Mouse (Mus musculus) forebrain, embryonic 11.5 days (tissue): ENCODE results near the gene Rsrc1. TPM values are rescaled to one million over a fixed set of nuclear protein-coding genes. Genes with fewer than 3 reads are reported as not detected.

ENCODE experiments used
- ATAC-seq: fragments of 200-750 bp; cut with Nextera tagmentation; replicated peaks from 2 replicates; pipeline ENCODE4 v1.8.0; 2017; ENCODE audit warnings: moderate TSS enrichment; ENCODE audit not compliant: low FRiP score
- DNase-seq: peaks from one replicate; pipeline ENCODE4 v3.0.0-alpha.2; 2017; ENCODE audit warnings: low spot score
- H3K27ac ChIP-seq: fragments of 300-500 bp; sonication (generic); 2 replicates; pipeline ENCODE4 v1.5.1; 2014; ENCODE audit warnings: low read depth, low read length
- H3K27me3 ChIP-seq: fragments of 300-500 bp; sonication (generic); 2 replicates; pipeline ENCODE4 v1.6.1; 2014; ENCODE audit warnings: mild to moderate bottlenecking, low read length, mixed read lengths; ENCODE audit not compliant: control insufficient read depth, insufficient read depth
- H3K36me3 ChIP-seq: fragments of 300-500 bp; sonication (generic); 2 replicates; pipeline ENCODE4 v1.6.1; 2014; ENCODE audit warnings: mild to moderate bottlenecking, low read length, moderate library complexity, mixed read lengths; ENCODE audit not compliant: control insufficient read depth, insufficient read depth
- H3K4me1 ChIP-seq: fragments of 300-500 bp; sonication (generic); replicated peaks from 2 replicates; pipeline ENCODE4 v1.6.1; 2014; ENCODE audit warnings: low read length, mixed read lengths; ENCODE audit not compliant: control insufficient read depth, insufficient read depth
- H3K4me2 ChIP-seq: fragments of 300-500 bp; sonication (generic); 2 replicates; pipeline ENCODE4 v1.6.1; 2014; ENCODE audit warnings: low read depth, mild to moderate bottlenecking, low read length, moderate library complexity, mixed read lengths; ENCODE audit not compliant: severe bottlenecking
- H3K4me3 ChIP-seq: fragments of 300-500 bp; sonication (generic); 2 replicates; pipeline ENCODE4 v1.5.1; 2014; ENCODE audit warnings: low read depth, low read length
- H3K9ac ChIP-seq: fragments of 300-500 bp; sonication (generic); 2 replicates; pipeline ENCODE4 v1.6.1; 2014; ENCODE audit warnings: low read length
- H3K9me3 ChIP-seq: fragments of 300-500 bp; sonication (generic); 2 replicates; pipeline ENCODE4 v1.6.1; 2016; ENCODE audit warnings: low read length, mixed read lengths; ENCODE audit not compliant: control insufficient read depth
- WGBS: fragments of 180-500 bp; shearing (Covaris S2); extraction: QIAGEN DNeasy Blood & Tissue Kit; methylation state at CpG from one replicate; pipeline ENCODE4 v1.1.7; 2014; 5-methylcytosine and 5-hydroxymethylcytosine counted together
- polyA plus RNA-seq: library from polyadenylated mRNA; unstranded; fragments of >200 nt; fragmentation: Nextera tagmentation; extraction: Ambion mirVana; gene quantifications from 2 replicates; pipeline ENCODE4 v1.2.1, GENCODE M21; 2014

The Rsrc1 gene
- polyA plus RNA-seq, 1 experiment from 2014 or later: 44.6 TPM

DNA sequence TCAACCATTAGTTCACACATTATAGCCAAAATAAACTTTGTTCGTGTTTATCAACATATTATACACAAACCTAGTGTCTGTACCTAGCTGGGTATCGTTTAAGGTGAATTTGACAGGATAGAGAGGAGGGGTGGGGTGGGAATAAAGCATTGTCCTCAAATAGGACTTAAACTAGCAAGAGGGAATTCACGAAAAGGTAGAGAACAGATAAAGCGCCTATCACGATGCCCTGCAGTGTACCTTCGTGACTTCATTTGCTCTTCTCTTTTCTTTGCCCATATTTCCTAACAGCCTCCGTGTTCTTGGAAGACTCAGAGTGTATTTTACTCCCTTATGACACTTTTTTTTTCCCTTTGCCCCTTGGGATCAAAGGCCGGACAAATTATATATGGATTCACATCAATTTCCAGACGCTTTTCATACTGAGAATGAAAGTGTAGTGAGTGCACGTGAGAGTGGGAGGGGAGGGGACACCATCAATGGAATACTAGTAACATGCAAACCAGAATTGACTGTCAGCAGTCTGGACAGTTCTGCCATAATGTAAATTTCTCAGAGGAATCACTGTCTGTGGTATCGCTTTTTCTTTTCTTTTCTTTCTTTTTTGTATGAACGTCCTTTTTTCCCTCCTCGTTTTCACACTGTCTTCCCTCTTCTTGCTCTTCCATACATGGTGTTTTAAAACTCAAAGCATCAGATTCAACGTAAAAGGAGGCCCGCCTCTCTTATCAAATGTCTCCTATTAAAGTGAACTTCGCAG lies 8.8 kb upstream of the Rsrc1 start:
- Histone ChIP-seq H3K27me3 (peaks cover 75% of the 10 kb centered on the region), H3K27ac (no peak overlapping the region), H3K4me1 (peaks cover 13% of the 10 kb centered on the region; the same call in 1 of the 2 replicates), H3K4me3 (no peak overlapping the region), H3K36me3 (no peaks in the 10 kb centered on the region), H3K4me2 (no peak overlapping the region), H3K9me3 (no peaks in the 10 kb centered on the region), H3K9ac (no peak overlapping the region)
- DNase-seq (no peak), ATAC-seq (no peak)
- WGBS: 3% methylated on average over 16 of the region's 16 CpGs

DNA sequence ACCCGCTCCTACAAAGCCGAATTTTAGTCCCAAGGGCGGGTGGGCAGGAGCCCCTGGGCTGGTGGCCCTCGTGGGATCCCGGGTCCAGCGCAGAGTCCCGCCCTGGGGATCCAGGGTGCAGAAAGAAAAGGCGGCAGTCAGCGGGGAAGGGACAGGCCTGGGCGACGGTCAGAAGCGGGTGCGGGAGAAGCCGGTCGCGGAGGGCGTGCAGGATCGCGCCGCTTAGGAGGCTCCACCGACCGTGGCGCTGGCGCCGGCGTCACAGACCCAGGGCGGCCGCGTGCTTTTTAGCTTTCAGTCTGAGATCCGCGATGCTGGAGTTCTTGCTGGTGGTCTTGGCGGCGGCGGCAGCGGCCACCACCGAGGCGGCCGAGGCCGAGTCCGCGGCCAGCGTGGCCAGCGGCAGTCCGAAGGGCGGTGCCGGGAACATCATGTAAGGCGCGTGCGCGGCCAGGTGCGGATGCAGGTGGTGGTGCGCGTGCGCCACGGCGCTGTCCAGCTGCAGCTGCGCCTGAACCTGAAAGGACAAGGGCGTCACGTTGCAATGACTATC lies 7.7 kb upstream of the Rsrc1 start:
- WGBS: under 1% methylated on average over 59 of the region's 59 CpGs
- no peak overlapping the region for H3K27ac ChIP-seq
- peak; percentile 80 for DNase-seq

DNA sequence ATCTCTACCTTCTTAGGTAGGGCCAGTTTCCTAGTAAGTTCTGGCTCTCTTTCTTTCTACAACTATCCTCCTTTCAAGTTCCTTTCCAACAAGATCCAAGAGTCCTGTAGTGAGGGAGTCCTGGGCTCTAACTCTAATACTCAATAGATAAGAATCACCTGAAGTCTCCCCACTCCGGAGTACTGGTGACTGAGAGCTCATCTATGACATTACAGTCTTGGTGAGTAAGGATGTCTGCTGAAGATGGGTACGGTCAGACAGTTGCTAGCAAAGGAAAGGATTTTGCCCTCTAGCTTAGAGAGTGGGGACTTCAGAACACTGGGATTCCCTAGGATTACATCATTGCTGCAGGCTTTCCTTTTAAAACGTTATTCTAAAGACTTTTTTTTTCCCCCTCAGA lies 6.7 kb upstream of the Rsrc1 start:
- DNase-seq: no peak
- WGBS: 13% methylated on average over 3 of the region's 3 CpGs
- Histone ChIP-seq H3K4me3 (no peak overlapping the region), H3K27ac (no peak overlapping the region), H3K36me3 (no peaks in the 10 kb centered on the region), H3K9ac (no peak overlapping the region), H3K27me3 (peaks cover 79% of the 10 kb centered on the region), H3K9me3 (no peaks in the 10 kb centered on the region), H3K4me2 (no peak overlapping the region), H3K4me1 (peaks cover 18% of the 10 kb centered on the region; the same call in 1 of the 2 replicates)
- ATAC-seq: no peak

More for the DNA sequence above, 7.7 kb upstream of the Rsrc1 start:
- ATAC-seq: peak; percentile 69
- peaks cover 72% of the 10 kb centered on the region for H3K27me3 ChIP-seq
- no peaks in the 10 kb centered on the region for H3K36me3 ChIP-seq
- peaks cover 13% of the 10 kb centered on the region; the same call in 1 of the 2 replicates for H3K4me1 ChIP-seq
- peak overlapping the region; percentile 56 for H3K4me2 ChIP-seq
- H3K9ac ChIP-seq: peak overlapping the region; percentile 41
- peak overlapping the region; percentile 39 for H3K4me3 ChIP-seq
- no peaks in the 10 kb centered on the region for H3K9me3 ChIP-seq

DNA sequence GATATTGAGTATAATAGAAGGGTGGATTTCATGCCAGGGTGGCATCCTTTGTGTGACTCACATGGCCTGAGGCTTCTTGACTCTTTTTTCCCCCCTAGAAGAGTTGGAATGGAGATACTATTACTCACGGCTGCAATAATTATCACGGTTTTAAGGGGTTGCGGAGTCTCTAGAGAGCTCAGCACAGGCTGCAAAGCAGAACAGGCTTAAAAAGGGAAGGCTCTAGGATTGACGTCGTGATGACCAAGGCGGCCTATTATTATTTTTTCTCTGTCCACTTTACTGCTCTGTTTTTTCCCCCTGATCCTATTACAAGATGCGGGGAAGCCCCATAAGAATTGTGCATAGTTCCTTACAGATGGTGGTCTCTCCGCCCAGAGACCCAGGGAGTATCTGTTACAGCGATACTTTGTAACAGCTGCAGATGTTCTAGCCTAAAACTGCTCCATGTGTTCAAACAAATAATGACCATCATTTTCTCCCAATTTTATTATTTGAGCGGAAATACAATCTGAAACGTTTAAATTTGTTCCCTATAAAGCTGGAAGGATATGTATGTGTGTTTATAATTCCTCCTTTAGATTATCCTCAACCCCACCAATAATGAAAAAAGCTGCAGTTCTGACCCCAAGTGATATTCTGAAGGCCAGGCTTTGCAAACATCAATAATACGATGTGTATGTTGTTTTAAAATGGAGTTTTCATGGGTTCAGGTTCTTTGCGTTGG lies 4.1 kb upstream of the Rsrc1 start:
- 5% methylated on average over 13 of the region's 13 CpGs for WGBS
- H3K4me1 ChIP-seq: peaks cover 17% of the 10 kb centered on the region; the same call in 1 of the 2 replicates
- H3K4me2 ChIP-seq: no peak overlapping the region
- peaks cover 83% of the 10 kb centered on the region for H3K27me3 ChIP-seq
- no peaks in the 10 kb centered on the region for H3K36me3 ChIP-seq
- no peak for ATAC-seq
- no peak overlapping the region for H3K4me3 ChIP-seq
- no peak overlapping the region for H3K27ac ChIP-seq
- no peak for DNase-seq
- no peak overlapping the region for H3K9ac ChIP-seq
- H3K9me3 ChIP-seq: no peaks in the 10 kb centered on the region

DNA sequence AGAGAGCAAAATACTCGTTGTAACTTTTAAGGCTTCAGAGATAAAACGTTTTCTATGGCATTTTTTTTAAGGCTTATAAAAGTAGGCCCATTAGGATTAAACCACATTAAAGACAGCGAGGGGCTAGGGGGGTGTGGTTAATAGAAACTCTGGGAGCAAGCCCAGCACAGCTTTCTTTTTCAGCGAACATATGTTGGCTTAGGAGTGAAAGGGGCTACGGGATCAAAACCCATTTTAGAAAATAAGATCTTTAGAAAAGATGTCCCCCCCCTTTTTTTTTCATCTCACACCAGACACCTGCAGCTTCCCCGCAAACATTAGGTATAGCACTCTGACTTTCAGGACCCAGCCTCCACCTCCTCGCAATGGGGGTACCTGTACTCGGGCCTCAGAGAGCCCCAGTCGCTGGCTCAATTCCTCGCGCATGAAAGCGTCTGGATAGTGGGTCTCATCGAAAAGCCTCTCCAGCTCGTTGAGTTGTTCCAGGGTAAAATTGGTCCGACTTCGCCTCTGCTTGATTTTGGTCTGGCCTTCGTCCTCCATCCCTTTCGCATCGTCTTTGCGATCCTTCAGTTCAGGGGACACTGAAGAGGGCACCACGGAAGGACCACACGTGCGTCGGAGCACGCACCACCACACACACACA lies 3.3 kb upstream of the Rsrc1 start:
- H3K4me3 ChIP-seq: no peak overlapping the region
- under 1% methylated on average over 25 of the region's 25 CpGs for WGBS
- DNase-seq: peak; percentile 57
- H3K36me3 ChIP-seq: no peaks in the 10 kb centered on the region
- peaks cover 84% of the 10 kb centered on the region for H3K27me3 ChIP-seq
- H3K9me3 ChIP-seq: no peaks in the 10 kb centered on the region
- no peak for ATAC-seq
- no peak overlapping the region for H3K9ac ChIP-seq
- H3K4me2 ChIP-seq: no peak overlapping the region; the same call in 1 of the 2 replicates
- H3K27ac ChIP-seq: no peak overlapping the region
- peaks cover 21% of the 10 kb centered on the region; the same call in 1 of the 2 replicates for H3K4me1 ChIP-seq

DNA sequence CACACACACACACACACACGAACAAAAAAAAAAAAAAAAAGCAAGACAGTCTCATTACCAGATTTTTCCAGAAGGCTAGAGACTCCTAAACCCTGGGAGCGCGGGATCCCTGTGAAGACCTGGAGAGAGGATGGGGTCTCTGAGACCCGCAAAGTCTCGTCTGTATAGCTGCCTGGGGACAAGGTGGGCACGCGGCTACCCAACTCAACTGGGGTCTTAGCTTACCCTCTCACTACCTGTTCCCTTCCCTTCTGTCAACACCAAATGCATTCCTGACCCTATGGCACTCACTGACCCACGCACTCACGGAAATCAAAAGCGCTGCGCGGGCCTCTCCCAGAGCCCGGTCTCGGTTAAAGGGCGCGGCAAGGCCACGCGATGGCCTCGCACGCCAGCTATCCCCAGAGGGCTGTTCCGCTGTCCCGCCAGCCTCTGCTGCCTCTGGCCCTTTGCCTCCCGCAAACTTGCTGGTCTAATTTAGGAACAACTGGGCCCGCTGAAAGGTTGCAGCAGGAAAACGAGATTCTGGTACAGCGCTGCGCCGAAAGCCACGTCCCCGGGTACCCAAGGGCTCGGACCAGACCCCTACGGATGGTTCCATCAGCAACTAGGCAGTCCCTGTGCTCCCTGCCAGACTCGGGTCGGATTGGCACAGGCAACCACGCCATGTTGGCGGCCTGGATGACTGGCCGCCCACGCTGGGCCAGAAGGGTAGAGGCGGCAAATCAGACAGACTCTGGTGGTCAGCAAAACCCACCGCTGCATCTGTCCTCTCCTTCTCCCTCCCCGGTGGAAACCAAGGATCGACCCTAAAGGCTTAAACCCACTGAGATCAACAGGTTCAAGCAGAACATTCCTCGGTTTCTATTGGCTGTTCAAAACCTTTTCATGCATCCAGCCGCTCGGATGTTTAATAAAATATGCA lies 2.5 kb upstream of the Rsrc1 start:
- Histone ChIP-seq H3K4me1 (peaks cover 15% of the 10 kb centered on the region; the same call in 1 of the 2 replicates), H3K4me3 (peak overlapping the region; percentile 15), H3K27ac (no peak overlapping the region), H3K9me3 (no peaks in the 10 kb centered on the region), H3K9ac (no peak overlapping the region), H3K27me3 (peaks cover 80% of the 10 kb centered on the region), H3K36me3 (no peaks in the 10 kb centered on the region), H3K4me2 (peak overlapping the region; percentile 39)
- DNase-seq: peak; percentile 65
- no peak for ATAC-seq
- WGBS: under 1% methylated on average over 45 of the region's 45 CpGs

DNA sequence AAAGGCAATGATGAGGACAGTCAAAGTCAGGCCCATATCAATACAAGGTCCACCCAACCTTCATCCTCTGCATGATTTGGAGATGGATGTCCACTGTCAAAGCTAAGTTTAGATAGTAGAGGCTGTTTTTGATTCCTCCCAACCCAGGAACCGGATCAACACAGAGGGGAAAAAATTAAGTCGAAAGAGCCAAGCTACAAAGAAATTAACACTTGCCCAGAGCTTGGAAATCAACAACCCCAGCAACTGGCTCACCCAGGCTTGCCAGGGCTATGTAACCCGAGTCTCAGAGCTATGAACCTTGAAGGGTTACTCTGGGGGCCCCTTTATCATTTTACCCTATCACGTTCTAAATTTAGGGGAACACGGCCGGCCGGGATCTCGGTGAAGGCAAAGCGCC lies 1.7 kb upstream of the Rsrc1 start:
- Histone ChIP-seq H3K9me3 (no peaks in the 10 kb centered on the region), H3K27me3 (peaks cover 76% of the 10 kb centered on the region), H3K36me3 (no peaks in the 10 kb centered on the region), H3K4me2 (0 out of 2 replicates have a peak overlapping the region, but pooled peaks have one; percentile 21), H3K4me3 (no peak overlapping the region; the same call in 1 of the 2 replicates), H3K9ac (no peak overlapping the region), H3K27ac (no peak overlapping the region), H3K4me1 (peaks cover 12% of the 10 kb centered on the region; the same call in 1 of the 2 replicates)
- 2% methylated on average over 9 of the region's 9 CpGs for WGBS
- ATAC-seq (no peak), DNase-seq (no peak)
